Mouse (Mus musculus): ENCODE results near the gene Gm20715. TPM values are rescaled to one million over a fixed set of nuclear protein-coding genes. Genes with fewer than 3 reads are reported as not detected.
A peak's percentile ranks its signal among the peaks of the same experiment; 100 is the strongest.

Gene Gm20715
- polyA plus RNA-seq, 1 experiment from 2014 or later: not detected

DNA sequence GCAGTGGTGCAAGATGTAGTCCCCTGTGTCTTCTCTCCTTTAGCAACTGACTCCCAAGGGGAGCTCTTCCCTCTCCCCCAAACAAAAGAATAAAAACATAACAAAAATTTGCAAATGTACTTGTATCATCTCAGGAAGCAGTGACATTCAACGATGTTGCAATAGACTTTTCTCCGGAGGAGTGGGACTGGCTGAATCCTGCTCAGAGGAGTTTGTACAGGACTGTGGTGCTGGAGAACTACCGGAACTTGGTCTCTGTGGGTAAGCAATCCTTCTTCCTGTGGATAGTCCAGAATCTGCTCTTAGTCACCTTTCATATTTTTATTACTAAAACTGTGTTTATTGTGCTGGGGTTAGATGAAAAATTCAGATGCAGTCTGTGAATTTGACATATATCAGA is 37.1 kb upstream of the Gm20715 start:
- H3K4me3 ChIP-seq (ENCODE audit: low read length): no peak overlapping the region
- no peak overlapping the region for H3K4me2 ChIP-seq (replicated peaks; ENCODE audit: low read depth, low read length)
- ATAC-seq (ENCODE audit: low FRiP score, low TSS enrichment): no peak
- WGBS: 89% methylated on average over 3 of the region's 3 CpGs
- H3K9me3 ChIP-seq (ENCODE audit: control insufficient read depth, low read length): no peaks in the 10 kb centered on the region
- no peak overlapping the region for H3K27ac ChIP-seq (ENCODE audit: low read depth, low read length)
- H3K9ac ChIP-seq (ENCODE audit: low read depth, low read length): no peak overlapping the region
- H3K36me3 ChIP-seq (ENCODE audit: control insufficient read depth, insufficient read depth, low read length): no peaks in the 10 kb centered on the region
- H3K4me1 ChIP-seq (ENCODE audit: control insufficient read depth, insufficient read depth, low read length): no peaks in the 10 kb centered on the region
- no peaks in the 10 kb centered on the region for H3K27me3 ChIP-seq (ENCODE audit: control insufficient read depth, insufficient read depth, low read length)

DNA sequence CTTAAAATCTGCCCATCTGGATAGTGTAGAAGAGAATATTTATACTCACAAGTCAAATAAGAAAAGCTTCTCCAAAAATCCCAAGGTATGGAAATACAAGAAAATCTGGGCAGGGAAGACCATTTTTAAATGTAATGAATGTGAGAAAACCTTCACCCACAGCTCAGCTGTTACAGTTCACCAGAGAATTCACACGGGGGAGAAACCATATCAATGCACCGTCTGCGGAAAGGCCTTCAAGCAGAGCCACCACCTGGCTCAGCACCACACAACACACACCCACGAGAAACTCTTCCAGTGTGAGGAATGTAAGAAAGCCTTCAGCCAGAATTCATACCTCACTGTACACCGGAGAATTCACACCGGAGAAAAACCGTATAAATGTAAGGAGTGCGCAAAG is 31.6 kb upstream of the Gm20715 start:
- WGBS: 84% methylated on average over 8 of the region's 8 CpGs
- H3K36me3 ChIP-seq (ENCODE audit: control insufficient read depth, insufficient read depth, low read length): no peaks in the 10 kb centered on the region; the same call in 1 of the 2 replicates
- H3K4me2 ChIP-seq (replicated peaks; ENCODE audit: low read depth, low read length): no peak overlapping the region

DNA sequence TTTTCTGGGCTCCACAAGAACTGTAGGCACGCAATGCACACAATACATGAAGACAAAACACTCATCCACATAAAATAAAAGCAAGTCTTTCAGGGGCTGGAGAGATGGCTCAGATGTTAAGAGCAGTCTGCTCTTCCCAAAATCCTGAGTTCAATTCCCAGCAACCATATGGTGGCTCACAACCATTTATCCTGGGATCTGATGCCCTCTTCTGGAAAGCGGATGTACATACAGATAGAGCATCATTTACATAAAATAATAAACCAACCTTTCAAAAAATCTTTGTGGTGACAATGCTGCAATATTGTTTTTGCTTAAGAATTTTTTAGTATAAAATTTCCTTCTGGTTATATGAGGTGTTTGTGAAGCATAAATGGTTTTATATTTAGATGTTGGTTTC is 28.6 kb upstream of the Gm20715 start:
- Histone ChIP-seq H3K4me3 (ENCODE audit: low read length) (no peak overlapping the region), H3K4me1 (ENCODE audit: control insufficient read depth, insufficient read depth, low read length) (no peaks in the 10 kb centered on the region), H3K9ac (ENCODE audit: low read depth, low read length) (no peak overlapping the region), H3K36me3 (ENCODE audit: control insufficient read depth, insufficient read depth, low read length) (no peaks in the 10 kb centered on the region; the same call in 1 of the 2 replicates), H3K9me3 (ENCODE audit: control insufficient read depth, low read length) (no peaks in the 10 kb centered on the region), H3K27ac (ENCODE audit: low read depth, low read length) (no peak overlapping the region), H3K4me2 (replicated peaks; ENCODE audit: low read depth, low read length) (no peak overlapping the region), H3K27me3 (ENCODE audit: control insufficient read depth, insufficient read depth, low read length) (no peaks in the 10 kb centered on the region)
- ATAC-seq (ENCODE audit: low FRiP score, low TSS enrichment): no peak
- 84% methylated on average over 2 of the region's 2 CpGs for WGBS

More for the DNA sequence above, 31.6 kb upstream of the Gm20715 start:
- Histone ChIP-seq H3K9ac (ENCODE audit: low read depth, low read length) (no peak overlapping the region), H3K4me3 (ENCODE audit: low read length) (no peak overlapping the region), H3K27ac (ENCODE audit: low read depth, low read length) (no peak overlapping the region), H3K9me3 (ENCODE audit: control insufficient read depth, low read length) (no peaks in the 10 kb centered on the region), H3K4me1 (ENCODE audit: control insufficient read depth, insufficient read depth, low read length) (no peaks in the 10 kb centered on the region), H3K27me3 (ENCODE audit: control insufficient read depth, insufficient read depth, low read length) (no peaks in the 10 kb centered on the region)
- no peak for ATAC-seq (ENCODE audit: low FRiP score, low TSS enrichment)

- Histone ChIP-seq H3K27me3 (ENCODE audit: control insufficient read depth, insufficient read depth, low read length) (no peaks in the 10 kb centered on the region), H3K36me3 (ENCODE audit: control insufficient read depth, insufficient read depth, low read length) (no peaks in the 10 kb centered on the region; the same call in 1 of the 2 replicates), H3K4me3 (ENCODE audit: low read length) (peak within 1 kb of the TSS; percentile 53), H3K4me1 (ENCODE audit: control insufficient read depth, insufficient read depth, low read length) (no peaks in the 10 kb centered on the region), H3K9me3 (ENCODE audit: control insufficient read depth, low read length) (no peaks in the 10 kb centered on the region), H3K9ac (ENCODE audit: low read depth, low read length) (peak within 1 kb of the TSS; percentile 50; the same call in 1 of the 2 replicates), H3K27ac (ENCODE audit: low read depth, low read length) (no peak within 1 kb of the TSS), H3K4me2 (replicated peaks; ENCODE audit: low read depth, low read length) (peak within 1 kb of the TSS; percentile 55)
- peak; percentile 97 for ATAC-seq (ENCODE audit: low FRiP score, low TSS enrichment)
- under 1% methylated on average over 28 of the region's 28 CpGs for WGBS
Measured at GRCm38 (mm10) chr7:6383044-6383455, 27.0 kb upstream of the Gm20715 start, which contains the start of gene Zfp28. Gene Zfp28 (plus strand): TSS chr7:6383295.

GRCm38 (mm10) chr7:6384011-6384410 is 26.1 kb upstream of the Gm20715 start:
- Histone ChIP-seq H3K27ac (ENCODE audit: low read depth, low read length) (no peak overlapping the region), H3K4me3 (ENCODE audit: low read length) (peak overlapping the region; percentile 53; the same call in 1 of the 2 replicates), H3K4me1 (ENCODE audit: control insufficient read depth, insufficient read depth, low read length) (no peaks in the 10 kb centered on the region), H3K4me2 (replicated peaks; ENCODE audit: low read depth, low read length) (peak overlapping the region; percentile 55), H3K9me3 (ENCODE audit: control insufficient read depth, low read length) (no peaks in the 10 kb centered on the region), H3K36me3 (ENCODE audit: control insufficient read depth, insufficient read depth, low read length) (no peaks in the 10 kb centered on the region), H3K9ac (ENCODE audit: low read depth, low read length) (peak overlapping the region; percentile 50; the same call in 1 of the 2 replicates), H3K27me3 (ENCODE audit: control insufficient read depth, insufficient read depth, low read length) (no peaks in the 10 kb centered on the region)
- 0 out of 2 replicates have a peak, but pooled peaks have one; percentile 4 for ATAC-seq (ENCODE audit: low FRiP score, low TSS enrichment)
- WGBS: 65% methylated on average over 8 of the region's 8 CpGs

- H3K4me1 ChIP-seq (ENCODE audit: control insufficient read depth, insufficient read depth, low read length): no peaks in the 10 kb centered on the region
- no peaks in the 10 kb centered on the region for H3K27me3 ChIP-seq (ENCODE audit: control insufficient read depth, insufficient read depth, low read length)
- no peaks in the 10 kb centered on the region for H3K9me3 ChIP-seq (ENCODE audit: control insufficient read depth, low read length)
- H3K4me3 ChIP-seq (ENCODE audit: low read length): no peak overlapping the region
- H3K4me2 ChIP-seq (replicated peaks; ENCODE audit: low read depth, low read length): no peak overlapping the region
- no peak overlapping the region for H3K9ac ChIP-seq (ENCODE audit: low read depth, low read length)
- no peak overlapping the region for H3K27ac ChIP-seq (ENCODE audit: low read depth, low read length)
- H3K36me3 ChIP-seq (ENCODE audit: control insufficient read depth, insufficient read depth, low read length): peaks cover 6% of the 10 kb centered on the region; the same call in 1 of the 2 replicates
- 96% methylated on average over 8 of the region's 8 CpGs for WGBS
- no peak for ATAC-seq (ENCODE audit: low FRiP score, low TSS enrichment)
Measured at GRCm38 (mm10) chr7:6386995-6387394, 23.1 kb upstream of the Gm20715 start.

DNA sequence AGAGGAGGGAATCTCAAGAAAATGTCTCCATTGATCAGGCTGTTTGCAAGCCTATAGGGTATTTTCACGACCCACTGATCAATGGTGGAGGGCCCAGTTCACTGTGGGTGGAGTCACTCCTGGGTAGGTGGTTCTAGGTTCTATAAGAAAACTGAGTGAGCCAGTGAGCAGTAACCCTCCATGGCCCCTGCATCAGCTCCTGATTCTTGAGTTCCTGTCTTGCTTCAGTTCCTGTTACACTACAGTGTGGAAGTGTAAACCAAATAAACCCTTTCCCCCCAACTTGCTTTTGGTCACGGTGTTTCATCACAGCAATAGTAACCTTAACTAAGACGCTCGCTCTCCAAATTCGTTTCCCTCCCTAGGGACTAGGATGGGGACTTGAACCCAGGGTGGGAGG is 21.1 kb upstream of the Gm20715 start:
- H3K4me3 ChIP-seq (ENCODE audit: low read length): no peak overlapping the region
- no peaks in the 10 kb centered on the region for H3K9me3 ChIP-seq (ENCODE audit: control insufficient read depth, low read length)
- H3K27me3 ChIP-seq (ENCODE audit: control insufficient read depth, insufficient read depth, low read length): no peaks in the 10 kb centered on the region
- WGBS: 86% methylated on average over 5 of the region's 5 CpGs
- no peaks in the 10 kb centered on the region for H3K4me1 ChIP-seq (ENCODE audit: control insufficient read depth, insufficient read depth, low read length)
- no peak overlapping the region for H3K4me2 ChIP-seq (replicated peaks; ENCODE audit: low read depth, low read length)
- H3K27ac ChIP-seq (ENCODE audit: low read depth, low read length): no peak overlapping the region
- no peak overlapping the region for H3K9ac ChIP-seq (ENCODE audit: low read depth, low read length)
- peaks cover 15% of the 10 kb centered on the region; the same call in 1 of the 2 replicates for H3K36me3 ChIP-seq (ENCODE audit: control insufficient read depth, insufficient read depth, low read length)
- no peak for ATAC-seq (ENCODE audit: low FRiP score, low TSS enrichment)

- peaks cover 16% of the 10 kb centered on the region; the same call in 1 of the 2 replicates for H3K36me3 ChIP-seq (ENCODE audit: control insufficient read depth, insufficient read depth, low read length)
- no peak overlapping the region for H3K27ac ChIP-seq (ENCODE audit: low read depth, low read length)
- ATAC-seq (ENCODE audit: low FRiP score, low TSS enrichment): no peak
- no peak overlapping the region for H3K4me2 ChIP-seq (replicated peaks; ENCODE audit: low read depth, low read length)
- 73% methylated on average over 5 of the region's 5 CpGs for WGBS
- no peaks in the 10 kb centered on the region for H3K27me3 ChIP-seq (ENCODE audit: control insufficient read depth, insufficient read depth, low read length)
- no peaks in the 10 kb centered on the region for H3K4me1 ChIP-seq (ENCODE audit: control insufficient read depth, insufficient read depth, low read length)
- H3K9me3 ChIP-seq (ENCODE audit: control insufficient read depth, low read length): no peaks in the 10 kb centered on the region
- no peak overlapping the region for H3K9ac ChIP-seq (ENCODE audit: low read depth, low read length)
- no peak overlapping the region for H3K4me3 ChIP-seq (ENCODE audit: low read length)
Measured at GRCm38 (mm10) chr7:6389449-6389848, 20.6 kb upstream of the Gm20715 start.

GRCm38 (mm10) chr7:6397996-6398975 is 11.8 kb upstream of the Gm20715 start, which contains the start of gene Smim17:
Gene Smim17 (plus strand): TSS chr7:6398715.
- Histone ChIP-seq H3K36me3 (ENCODE audit: control insufficient read depth, insufficient read depth, low read length) (peaks cover 4% of the 10 kb centered on the region; the same call in 1 of the 2 replicates), H3K27me3 (ENCODE audit: control insufficient read depth, insufficient read depth, low read length) (no peaks in the 10 kb centered on the region), H3K4me1 (ENCODE audit: control insufficient read depth, insufficient read depth, low read length) (no peaks in the 10 kb centered on the region), H3K4me3 (ENCODE audit: low read length) (peak within 1 kb of the TSS; percentile 49), H3K4me2 (replicated peaks; ENCODE audit: low read depth, low read length) (peak within 1 kb of the TSS; percentile 55), H3K9ac (ENCODE audit: low read depth, low read length) (peak within 1 kb of the TSS; percentile 52; the same call in 1 of the 2 replicates), H3K27ac (ENCODE audit: low read depth, low read length) (no peak within 1 kb of the TSS), H3K9me3 (ENCODE audit: control insufficient read depth, low read length) (no peaks in the 10 kb centered on the region)
- peak; percentile 91 for ATAC-seq (ENCODE audit: low FRiP score, low TSS enrichment)
- WGBS: 29% methylated on average over 25 of the region's 25 CpGs
